Mouse (Mus musculus) midbrain, postnatal 0 days (tissue): ENCODE results near the gene Mn1. TPM values are rescaled to one million over a fixed set of nuclear protein-coding genes. Genes with fewer than 3 reads are reported as not detected.
A peak's percentile ranks its signal among the peaks of the same experiment; 100 is the strongest.

Source experiments
- ATAC-seq: fragments of 200-750 bp; cut with Nextera tagmentation; 2 replicates; pipeline ENCODE4 v1.8.0; 2017; ENCODE audit warnings: moderate number of reproducible peaks, mild to moderate bottlenecking, moderate TSS enrichment, moderate library complexity; ENCODE audit not compliant: low FRiP score
- DNase-seq: peaks from one replicate; pipeline ENCODE4 v3.0.0-alpha.2; 2015; ENCODE audit warnings: low spot score
- H3K27ac ChIP-seq: fragments of 300-500 bp; sonication (generic); 2 replicates; pipeline ENCODE4 v1.5.1; 2014; ENCODE audit warnings: low read depth, mild to moderate bottlenecking, low read length, mixed read lengths
- H3K27me3 ChIP-seq: fragments of 300-500 bp; sonication (generic); 2 replicates; pipeline ENCODE4 v1.6.1; 2014; ENCODE audit warnings: low read length, control low read depth, mixed read lengths; ENCODE audit not compliant: insufficient read depth
- H3K36me3 ChIP-seq: fragments of 300-500 bp; sonication (generic); 2 replicates; pipeline ENCODE4 v1.6.1; 2014; ENCODE audit warnings: low read length, control low read depth, mixed read lengths; ENCODE audit not compliant: insufficient read depth
- H3K4me1 ChIP-seq: fragments of 300-500 bp; sonication (generic); 2 replicates; pipeline ENCODE4 v1.6.1; 2014; ENCODE audit warnings: mild to moderate bottlenecking, control low read depth, antibody characterized with exemption, low read length, mixed read lengths; ENCODE audit not compliant: insufficient read depth
- H3K4me2 ChIP-seq: fragments of 300-500 bp; sonication (generic); 2 replicates; pipeline ENCODE4 v1.6.1; 2014; ENCODE audit warnings: low read depth, mild to moderate bottlenecking, low read length, mixed read lengths; ENCODE audit not compliant: poor library complexity, severe bottlenecking
- H3K4me3 ChIP-seq: fragments of 300-500 bp; sonication (generic); 2 replicates; pipeline ENCODE4 v1.5.1; 2014; ENCODE audit warnings: low read depth, mild to moderate bottlenecking, low read length, moderate library complexity
- H3K9ac ChIP-seq: fragments of 300-500 bp; sonication (generic); replicated peaks from 2 replicates; pipeline ENCODE4 v1.6.1; 2014; ENCODE audit warnings: mild to moderate bottlenecking, low read length, moderate library complexity, mixed read lengths; ENCODE audit not compliant: poor library complexity, severe bottlenecking
- H3K9me3 ChIP-seq: fragments of 300-500 bp; sonication (generic); 2 replicates; pipeline ENCODE4 v1.6.1; 2016; ENCODE audit warnings: low read length, control low read depth
- CTCF ChIP-seq: IDR thresholded peaks from 2 replicates; pipeline ENCODE4 v1.5.1; 2016; ENCODE audit warnings: antibody characterized with exemption, mild to moderate bottlenecking
- WGBS: fragments of 180-500 bp; shearing (Covaris S2); extraction: QIAGEN DNeasy Blood & Tissue Kit; methylation state at CpG from one replicate; pipeline ENCODE4 v1.1.7; 2014; 5-methylcytosine and 5-hydroxymethylcytosine counted together
- polyA plus RNA-seq: library from polyadenylated mRNA; unstranded; fragments of >200 nt; fragmentation: Nextera tagmentation; extraction: Ambion mirVana; gene quantifications from 2 replicates; pipeline ENCODE4 v1.2.1, GENCODE M21; 2015
- total RNA-seq: library from RNA; depleted of rRNA; stranded (reverse); fragments of >200 nt; gene quantifications from 2 replicates; pipeline ENCODE4 v1.2.3, GENCODE M21; 2014

Gene Mn1
- total and polyA plus RNA-seq, 2 experiments from 2014 or later, result 49.6 to 139 TPM

GRCm38 (mm10) chr5:111419121-111419881 lies 2.1 kb downstream of the Mn1 start:
- Histone ChIP-seq H3K27me3 (no peaks in the 10 kb centered on the region), H3K36me3 (peaks cover 11% of the 10 kb centered on the region; the same call in 1 of the 2 replicates), H3K9me3 (no peaks in the 10 kb centered on the region), H3K4me1 (peaks cover 5% of the 10 kb centered on the region; the same call in 1 of the 2 replicates), H3K27ac (peak overlapping the region; percentile 90), H3K4me3 (peak overlapping the region; percentile 90), H3K4me2 (peak overlapping the region; percentile 92), H3K9ac (peak overlapping the region; percentile 91)
- 2% methylated on average over 40 of the region's 42 CpGs for WGBS
- peak; percentile 4; the same call in 1 of the 2 replicates for TF ChIP-seq CTCF
- ATAC-seq (no peak), DNase-seq (peak; percentile 56)

GRCm38 (mm10) chr5:111420011-111420691 lies 3.0 kb downstream of the Mn1 start:
- peak overlapping the region; percentile 92 for H3K4me2 ChIP-seq
- peak overlapping the region; percentile 90 for H3K4me3 ChIP-seq
- H3K27me3 ChIP-seq, result no peaks in the 10 kb centered on the region
- DNase-seq (no peak), ATAC-seq (no peak)
- H3K9ac ChIP-seq, result peak overlapping the region; percentile 91
- peak overlapping the region; percentile 90 for H3K27ac ChIP-seq
- WGBS, result 4% methylated on average over 46 of the region's 56 CpGs
- TF ChIP-seq CTCF, result no peak
- H3K4me1 ChIP-seq, result no peaks in the 10 kb centered on the region; the same call in 1 of the 2 replicates
- no peaks in the 10 kb centered on the region for H3K9me3 ChIP-seq
- H3K36me3 ChIP-seq, result peaks cover 11% of the 10 kb centered on the region; the same call in 1 of the 2 replicates

DNA sequence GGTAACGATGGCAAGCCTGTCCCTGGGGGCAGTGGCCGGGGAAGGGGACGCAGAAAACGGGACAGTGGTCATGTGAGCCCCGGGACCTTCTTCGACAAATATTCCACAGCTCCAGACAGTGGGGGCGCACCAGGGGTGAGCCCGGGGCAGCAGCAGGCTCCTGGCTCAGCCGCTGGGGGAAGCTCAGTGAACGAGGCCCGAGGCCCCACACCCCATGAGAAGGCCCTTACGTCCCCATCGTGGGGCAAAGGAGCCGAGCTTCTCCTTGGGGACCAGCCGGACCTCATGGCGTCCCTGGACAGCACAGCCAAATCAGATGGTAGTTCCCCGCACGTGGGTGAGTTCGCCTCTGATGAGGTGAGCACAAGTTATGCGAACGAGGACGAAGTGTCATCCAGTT lies 3.7 kb downstream of the Mn1 start:
- Histone ChIP-seq H3K27ac (peak overlapping the region; percentile 90), H3K4me1 (no peaks in the 10 kb centered on the region; the same call in 1 of the 2 replicates), H3K4me2 (peak overlapping the region; percentile 92), H3K9ac (peak overlapping the region; percentile 91), H3K36me3 (peaks cover 11% of the 10 kb centered on the region; the same call in 1 of the 2 replicates), H3K9me3 (no peaks in the 10 kb centered on the region), H3K27me3 (no peaks in the 10 kb centered on the region), H3K4me3 (peak overlapping the region; percentile 90)
- ATAC-seq (no peak), DNase-seq (no peak)
- no peak for TF ChIP-seq CTCF
- 14% methylated on average over 22 of the region's 22 CpGs for WGBS

- Histone ChIP-seq H3K27me3 (no peaks in the 10 kb centered on the region), H3K9ac (peak overlapping the region; percentile 91), H3K4me2 (peak overlapping the region; percentile 92), H3K9me3 (no peaks in the 10 kb centered on the region), H3K27ac (peak overlapping the region; percentile 90), H3K36me3 (peaks cover 11% of the 10 kb centered on the region; the same call in 1 of the 2 replicates), H3K4me1 (peaks cover 4% of the 10 kb centered on the region; the same call in 1 of the 2 replicates), H3K4me3 (peak overlapping the region; percentile 90)
- DNase-seq, result no peak
- no peak for ATAC-seq
- no peak for TF ChIP-seq CTCF
- 23% methylated on average over 15 of the region's 15 CpGs for WGBS
Measured at GRCm38 (mm10) chr5:111421424-111421823, 4.3 kb downstream of the Mn1 start.

GRCm38 (mm10) chr5:111422058-111422800 lies 5.1 kb downstream of the Mn1 start:
- no peak for DNase-seq
- peaks cover 10% of the 10 kb centered on the region for H3K4me1 ChIP-seq
- no peak for TF ChIP-seq CTCF
- peak overlapping the region; percentile 90 for H3K4me3 ChIP-seq
- H3K9ac ChIP-seq, result peak overlapping the region; percentile 91
- peaks cover 11% of the 10 kb centered on the region; the same call in 1 of the 2 replicates for H3K36me3 ChIP-seq
- peak overlapping the region; percentile 90; the same call in 1 of the 2 replicates for H3K27ac ChIP-seq
- H3K9me3 ChIP-seq, result no peaks in the 10 kb centered on the region
- peak overlapping the region; percentile 92 for H3K4me2 ChIP-seq
- 24% methylated on average over 8 of the region's 8 CpGs for whole genome bisulfite sequencing
- ATAC-seq, result no peak
- H3K27me3 ChIP-seq, result no peaks in the 10 kb centered on the region
